Mouse (Mus musculus): ENCODE results near the gene Smyd4. TPM values are rescaled to one million over a fixed set of nuclear protein-coding genes. Genes with fewer than 3 reads are reported as not detected.

The Smyd4 gene
- total RNA-seq, 1 experiment, result 28.3 TPM

GRCm38 (mm10) chr11:75415994-75416393, 67.8 kb downstream of the Smyd4 start:
- in situ Hi-C loops (cut with MboI; ENCODE audit: low sequenced_read_pairs in 2 of 2, unreplicated experiment in 2 of 2), result no loop called here
- peaks cover 0 to 2% of the 10 kb centered on the region in 2 experiments; a peak in 1 of 4 replicates for H3K4me1 ChIP-seq (ENCODE audit: control insufficient read depth in 2 of 2, insufficient read depth in 2 of 2, low read length in 2 of 2, poor library complexity in 1 of 2)
- no peak overlapping the region for H3K27ac ChIP-seq (ENCODE audit: insufficient read depth, low read depth, low read length, poor library complexity, severe bottlenecking)
- no peak for DNase-seq (ENCODE audit: low read depth, low spot score)
- no peak for TF ChIP-seq CHD2 (IDR thresholded peaks at IDR 0.05; ENCODE audit: low read depth, low read length)
- TF ChIP-seq ZC3H11A (IDR thresholded peaks at IDR 0.05; ENCODE audit: borderline replicate concordance, low read depth, low read length), result no peak
- TF ChIP-seq HCFC1 (IDR thresholded peaks at IDR 0.05; ENCODE audit: borderline replicate concordance, insufficient read depth, low read length), result no peak
- TF ChIP-seq MAFK (IDR thresholded peaks at IDR 0.05; ENCODE audit: insufficient read depth, low read depth, low read length), result no peak
- TF ChIP-seq ZNF384 (IDR thresholded peaks at IDR 0.05; ENCODE audit: low read depth, low read length), result no peak
- H3K9ac ChIP-seq (ENCODE audit: insufficient read depth, low read depth, low read length, poor library complexity, severe bottlenecking), result no peak overlapping the region
- H3K4me3 ChIP-seq (ENCODE audit: insufficient read depth in 1 of 2, low read depth in 1 of 2, low read length in 2 of 2, poor library complexity in 1 of 2, severe bottlenecking in 1 of 2), result no peak overlapping the region
- no peaks in the 10 kb centered on the region for H3K9me3 ChIP-seq (ENCODE audit: control insufficient read depth, insufficient read depth, low read depth, low read length)
- no peaks in the 10 kb centered on the region for H3K36me3 ChIP-seq (ENCODE audit: control insufficient read depth, insufficient read depth, low read length, poor library complexity, severe bottlenecking)

- in situ Hi-C loops (cut with MboI; ENCODE audit: low sequenced_read_pairs in 2 of 2, unreplicated experiment in 2 of 2), result no loop called here
- no peaks in the 10 kb centered on the region for H3K36me3 ChIP-seq (ENCODE audit: control insufficient read depth, insufficient read depth, low read length, poor library complexity, severe bottlenecking)
- H3K27ac ChIP-seq (ENCODE audit: insufficient read depth, low read depth, low read length, poor library complexity, severe bottlenecking), result no peak overlapping the region
- TF ChIP-seq CHD2 (IDR thresholded peaks at IDR 0.05; ENCODE audit: low read depth, low read length) (no peak), ZC3H11A (IDR thresholded peaks at IDR 0.05; ENCODE audit: borderline replicate concordance, low read depth, low read length) (no peak), ZNF384 (IDR thresholded peaks at IDR 0.05; ENCODE audit: low read depth, low read length) (no peak), MAFK (IDR thresholded peaks at IDR 0.05; ENCODE audit: insufficient read depth, low read depth, low read length) (no peak), HCFC1 (IDR thresholded peaks at IDR 0.05; ENCODE audit: borderline replicate concordance, insufficient read depth, low read length) (no peak)
- no peaks in the 10 kb centered on the region for H3K9me3 ChIP-seq (ENCODE audit: control insufficient read depth, insufficient read depth, low read depth, low read length)
- no peak overlapping the region for H3K9ac ChIP-seq (ENCODE audit: insufficient read depth, low read depth, low read length, poor library complexity, severe bottlenecking)
- H3K4me1 ChIP-seq (ENCODE audit: control insufficient read depth in 2 of 2, insufficient read depth in 2 of 2, low read length in 2 of 2, poor library complexity in 1 of 2), result peaks cover 0 to 7% of the 10 kb centered on the region in 2 experiments; a peak in 1 of 4 replicates
- no peak overlapping the region for H3K4me3 ChIP-seq (ENCODE audit: insufficient read depth in 1 of 2, low read depth in 1 of 2, low read length in 2 of 2, poor library complexity in 1 of 2, severe bottlenecking in 1 of 2)
- DNase-seq (ENCODE audit: low read depth, low spot score), result no peak
These were observed 71.8 kb downstream of the Smyd4 start for GRCm38 (mm10) chr11:75420037-75420436.

GRCm38 (mm10) chr11:75420810-75421374, 72.7 kb downstream of the Smyd4 start:
- Histone ChIP-seq H3K36me3 (ENCODE audit: control insufficient read depth, insufficient read depth, low read length, poor library complexity, severe bottlenecking) (no peaks in the 10 kb centered on the region), H3K9me3 (ENCODE audit: control insufficient read depth, insufficient read depth, low read depth, low read length) (no peaks in the 10 kb centered on the region), H3K4me3 (ENCODE audit: insufficient read depth in 1 of 2, low read depth in 1 of 2, low read length in 2 of 2, poor library complexity in 1 of 2, severe bottlenecking in 1 of 2) (no peak overlapping the region), H3K4me1 (ENCODE audit: control insufficient read depth in 2 of 2, insufficient read depth in 2 of 2, low read length in 2 of 2, poor library complexity in 1 of 2) (peaks cover 0 to 7% of the 10 kb centered on the region in 2 experiments; a peak in 1 of 4 replicates), H3K27ac (ENCODE audit: insufficient read depth, low read depth, low read length, poor library complexity, severe bottlenecking) (no peak overlapping the region), H3K9ac (ENCODE audit: insufficient read depth, low read depth, low read length, poor library complexity, severe bottlenecking) (no peak overlapping the region)
- no peak for TF ChIP-seq HCFC1 (IDR thresholded peaks at IDR 0.05; ENCODE audit: borderline replicate concordance, insufficient read depth, low read length)
- no peak for TF ChIP-seq MAFK (IDR thresholded peaks at IDR 0.05; ENCODE audit: insufficient read depth, low read depth, low read length)
- no peak for TF ChIP-seq ZNF384 (IDR thresholded peaks at IDR 0.05; ENCODE audit: low read depth, low read length)
- no peak for TF ChIP-seq ZC3H11A (IDR thresholded peaks at IDR 0.05; ENCODE audit: borderline replicate concordance, low read depth, low read length)
- TF ChIP-seq CHD2 (IDR thresholded peaks at IDR 0.05; ENCODE audit: low read depth, low read length), result no peak
- in situ Hi-C loops (cut with MboI; ENCODE audit: low sequenced_read_pairs in 2 of 2, unreplicated experiment in 2 of 2), result no loop called here
- DNase-seq (ENCODE audit: low read depth, low spot score), result no peak

GRCm38 (mm10) chr11:75421375-75422012, 73.3 kb downstream of the Smyd4 start:
- H3K4me1 ChIP-seq (ENCODE audit: control insufficient read depth in 2 of 2, insufficient read depth in 2 of 2, low read length in 2 of 2, poor library complexity in 1 of 2), result peaks cover 0 to 7% of the 10 kb centered on the region in 2 experiments; a peak in 1 of 4 replicates
- in situ Hi-C loops (cut with MboI; ENCODE audit: low sequenced_read_pairs in 2 of 2, unreplicated experiment in 2 of 2), result no loop called here
- H3K9me3 ChIP-seq (ENCODE audit: control insufficient read depth, insufficient read depth, low read depth, low read length), result no peaks in the 10 kb centered on the region
- H3K36me3 ChIP-seq (ENCODE audit: control insufficient read depth, insufficient read depth, low read length, poor library complexity, severe bottlenecking), result no peaks in the 10 kb centered on the region
- H3K4me3 ChIP-seq (ENCODE audit: insufficient read depth in 1 of 2, low read depth in 1 of 2, low read length in 2 of 2, poor library complexity in 1 of 2, severe bottlenecking in 1 of 2), result no peak overlapping the region
- H3K9ac ChIP-seq (ENCODE audit: insufficient read depth, low read depth, low read length, poor library complexity, severe bottlenecking), result no peak overlapping the region
- no peak for DNase-seq (ENCODE audit: low read depth, low spot score)
- TF ChIP-seq MAFK (IDR thresholded peaks at IDR 0.05; ENCODE audit: insufficient read depth, low read depth, low read length) (no peak), CHD2 (IDR thresholded peaks at IDR 0.05; ENCODE audit: low read depth, low read length) (no peak), ZC3H11A (IDR thresholded peaks at IDR 0.05; ENCODE audit: borderline replicate concordance, low read depth, low read length) (no peak), HCFC1 (IDR thresholded peaks at IDR 0.05; ENCODE audit: borderline replicate concordance, insufficient read depth, low read length) (no peak), ZNF384 (IDR thresholded peaks at IDR 0.05; ENCODE audit: low read depth, low read length) (no peak)
- H3K27ac ChIP-seq (ENCODE audit: insufficient read depth, low read depth, low read length, poor library complexity, severe bottlenecking), result no peak overlapping the region

All from ES-E14 (cell line).